Mouse (Mus musculus) brain, adult 2 months (tissue): ENCODE measurements at regions not wholly inside any gene's neighbourhood (a gene's known extent, or its start where the extent isn't known, plus 50 kb on each side); places are given as distances from the start of the nearest gene placed in this dataset.

ENCODE experiments used
- DNase-seq: peaks from one replicate; pipeline ENCODE4 v3.0.0; 2011; ENCODE audit warnings: low read depth, low spot score

GRCm38 (mm10) chr17:54214804-54215203, 84.0 kb downstream of the Slc5a7 start:
- DNase-seq, result peak; percentile 9

GRCm38 (mm10) chr17:54201710-54202109, 97.1 kb downstream of the Slc5a7 start:
- DNase-seq, result peak; percentile 4

GRCm38 (mm10) chr17:54192231-54192573, 106.6 kb downstream of the Slc5a7 start:
- no peak for DNase-seq

GRCm38 (mm10) chr17:54191526-54192230, 107.2 kb downstream of the Slc5a7 start:
- peak; percentile 4 for DNase-seq

- DNase-seq, result no peak
These were observed 109.8 kb downstream of the Slc5a7 start for GRCm38 (mm10) chr17:54188997-54189553.

- no peak for DNase-seq
These were observed 116.8 kb downstream of the Slc5a7 start for GRCm38 (mm10) chr17:54182073-54182472.

- DNase-seq, result no peak
These were observed 118.3 kb downstream of the Slc5a7 start for GRCm38 (mm10) chr17:54180563-54180962.

GRCm38 (mm10) chr17:54170762-54171161, 128.1 kb downstream of the Slc5a7 start:
- DNase-seq, result no peak

- no peak for DNase-seq
These were observed 130.8 kb downstream of the Slc5a7 start for GRCm38 (mm10) chr17:54168039-54168438.

- DNase-seq, result no peak
These were observed 136.5 kb downstream of the Slc5a7 start for GRCm38 (mm10) chr17:54162383-54162782.

- DNase-seq, result peak; percentile 61
These were observed 140.1 kb downstream of the Slc5a7 start for GRCm38 (mm10) chr17:54158753-54159152.

GRCm38 (mm10) chr17:54158330-54158729, 140.5 kb downstream of the Slc5a7 start:
- DNase-seq, result no peak

GRCm38 (mm10) chr17:54155801-54156200, 143.0 kb downstream of the Slc5a7 start:
- no peak for DNase-seq

GRCm38 (mm10) chr17:54154536-54154935, 144.3 kb downstream of the Slc5a7 start:
- DNase-seq, result no peak
